Mouse (Mus musculus): Measurements from ENCODE around the gene Nalcn. TPM values are rescaled to one million over a fixed set of nuclear protein-coding genes. Genes with fewer than 3 reads are reported as not detected.

Gene Nalcn
- polyA plus RNA-seq, 1 experiment from 2014 or later, result 3.4 TPM

DNA sequence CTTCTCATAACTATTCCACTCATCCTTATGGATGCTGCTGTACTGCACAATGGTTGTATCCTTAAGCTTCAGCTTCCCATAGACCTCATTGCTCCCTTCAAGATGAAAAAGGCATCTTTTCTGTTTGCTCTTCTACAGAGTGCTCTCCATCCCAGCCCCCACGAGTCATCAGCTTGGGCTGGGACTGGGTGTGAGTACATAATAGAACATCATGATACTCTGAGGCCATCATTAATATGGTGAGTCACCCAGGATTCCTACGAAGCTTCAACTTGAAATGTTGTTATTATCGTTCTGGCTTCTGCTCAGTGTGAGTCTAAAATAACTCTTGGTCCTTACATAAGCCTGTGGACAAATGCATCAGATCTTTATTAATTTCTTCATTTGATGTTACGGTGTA is 314.6 kb downstream of the Nalcn start:
- H3K4me1 ChIP-seq (ENCODE audit: control insufficient read depth, insufficient read depth, low read length), result no peaks in the 10 kb centered on the region
- 81% methylated on average over 4 of the region's 4 CpGs for WGBS
- H3K4me2 ChIP-seq (replicated peaks; ENCODE audit: low read depth, low read length), result no peak overlapping the region
- no peaks in the 10 kb centered on the region for H3K27me3 ChIP-seq (ENCODE audit: control insufficient read depth, insufficient read depth, low read length)
- H3K27ac ChIP-seq (ENCODE audit: low read length), result no peak overlapping the region
- no peak for ATAC-seq (ENCODE audit: insufficient number of reproducible peaks, insufficient read depth, low FRiP score, low read depth)
- no peaks in the 10 kb centered on the region for H3K9me3 ChIP-seq (ENCODE audit: control insufficient read depth, low read depth, low read length)
- no peaks in the 10 kb centered on the region for H3K36me3 ChIP-seq (ENCODE audit: control insufficient read depth, insufficient read depth, low read length)
- no peak overlapping the region for H3K9ac ChIP-seq (replicated peaks; ENCODE audit: low read depth, low read length)
- H3K4me3 ChIP-seq (ENCODE audit: low read depth, low read length), result no peak overlapping the region

DNA sequence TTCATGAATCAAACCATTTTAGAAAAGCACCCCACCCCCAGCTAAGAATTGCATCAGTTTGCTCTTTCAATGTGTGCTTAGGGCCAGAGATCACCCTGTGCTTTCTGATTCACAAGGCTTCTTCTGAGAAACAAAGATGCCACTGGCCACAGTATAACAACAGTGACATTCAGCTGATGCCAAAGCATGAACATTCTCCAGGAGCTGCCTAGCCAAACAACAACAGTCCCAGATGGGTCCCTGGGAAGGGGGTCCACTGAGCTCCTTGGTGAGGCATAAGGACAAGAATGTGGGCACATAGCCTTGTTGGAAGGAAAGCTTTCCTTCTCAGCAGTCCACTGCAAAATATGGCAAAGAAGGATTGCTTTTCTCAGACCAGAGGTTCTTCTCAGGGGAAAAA is 330.9 kb downstream of the Nalcn start:
- H3K36me3 ChIP-seq (ENCODE audit: control insufficient read depth, insufficient read depth, low read length), result no peaks in the 10 kb centered on the region
- ATAC-seq (ENCODE audit: insufficient number of reproducible peaks, insufficient read depth, low FRiP score, low read depth), result no peak
- no peak overlapping the region for H3K27ac ChIP-seq (ENCODE audit: low read length)

DNA sequence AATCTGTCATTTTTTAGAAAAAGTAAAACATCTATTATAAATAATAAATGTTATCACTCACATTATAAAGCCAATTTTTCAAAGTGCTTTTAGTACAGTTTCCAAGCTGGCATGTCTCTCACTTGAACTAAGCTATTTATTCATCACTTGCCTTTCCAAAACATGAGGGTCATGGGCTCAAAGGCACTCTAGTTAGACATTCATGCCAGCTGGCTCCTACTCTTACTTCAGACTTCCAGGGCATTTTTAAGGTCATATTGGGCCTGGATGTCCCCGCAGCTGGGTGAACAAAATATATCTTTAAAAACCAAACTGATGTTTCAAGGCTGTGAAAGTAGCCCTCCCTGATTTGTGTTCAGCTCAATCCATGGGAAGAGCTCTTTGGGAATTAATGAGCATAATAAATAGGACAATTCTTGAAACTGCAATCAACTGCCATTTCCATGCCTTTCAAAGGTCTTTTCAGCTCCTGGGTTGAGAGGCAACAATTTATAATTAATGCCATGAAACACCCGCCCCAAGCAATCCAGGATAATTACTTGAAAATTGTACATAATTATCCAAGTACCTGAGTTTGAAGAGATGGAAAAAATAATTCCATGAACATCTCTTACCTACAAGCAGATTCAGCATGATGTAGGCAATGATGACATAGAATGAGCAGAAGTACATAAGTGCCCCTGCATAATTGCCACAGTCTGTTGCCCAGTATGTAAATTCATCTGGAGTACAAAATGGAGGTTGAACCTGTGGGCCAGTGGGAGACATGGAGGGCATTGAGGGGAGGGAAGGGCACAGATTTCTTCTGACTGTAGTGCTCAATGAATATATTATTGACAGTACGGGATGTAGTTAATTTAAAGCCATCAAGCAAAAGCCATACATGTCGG is 335.6 kb downstream of the Nalcn start:
- Histone ChIP-seq H3K4me3 (ENCODE audit: low read depth, low read length) (no peak overlapping the region), H3K4me2 (replicated peaks; ENCODE audit: low read depth, low read length) (no peak overlapping the region), H3K9ac (replicated peaks; ENCODE audit: low read depth, low read length) (no peak overlapping the region), H3K36me3 (ENCODE audit: control insufficient read depth, insufficient read depth, low read length) (no peaks in the 10 kb centered on the region), H3K9me3 (ENCODE audit: control insufficient read depth, low read depth, low read length) (no peaks in the 10 kb centered on the region), H3K4me1 (ENCODE audit: control insufficient read depth, insufficient read depth, low read length) (no peaks in the 10 kb centered on the region), H3K27ac (ENCODE audit: low read length) (no peak overlapping the region), H3K27me3 (ENCODE audit: control insufficient read depth, insufficient read depth, low read length) (no peaks in the 10 kb centered on the region)
- no peak for ATAC-seq (ENCODE audit: insufficient number of reproducible peaks, insufficient read depth, low FRiP score, low read depth)
- WGBS, result 81% methylated on average over 4 of the region's 4 CpGs

More for the DNA sequence above, 330.9 kb downstream of the Nalcn start:
- Histone ChIP-seq H3K9me3 (ENCODE audit: control insufficient read depth, low read depth, low read length) (no peaks in the 10 kb centered on the region), H3K4me2 (replicated peaks; ENCODE audit: low read depth, low read length) (no peak overlapping the region), H3K27me3 (ENCODE audit: control insufficient read depth, insufficient read depth, low read length) (no peaks in the 10 kb centered on the region), H3K4me1 (ENCODE audit: control insufficient read depth, insufficient read depth, low read length) (no peaks in the 10 kb centered on the region), H3K4me3 (ENCODE audit: low read depth, low read length) (no peak overlapping the region), H3K9ac (replicated peaks; ENCODE audit: low read depth, low read length) (no peak overlapping the region)

DNA sequence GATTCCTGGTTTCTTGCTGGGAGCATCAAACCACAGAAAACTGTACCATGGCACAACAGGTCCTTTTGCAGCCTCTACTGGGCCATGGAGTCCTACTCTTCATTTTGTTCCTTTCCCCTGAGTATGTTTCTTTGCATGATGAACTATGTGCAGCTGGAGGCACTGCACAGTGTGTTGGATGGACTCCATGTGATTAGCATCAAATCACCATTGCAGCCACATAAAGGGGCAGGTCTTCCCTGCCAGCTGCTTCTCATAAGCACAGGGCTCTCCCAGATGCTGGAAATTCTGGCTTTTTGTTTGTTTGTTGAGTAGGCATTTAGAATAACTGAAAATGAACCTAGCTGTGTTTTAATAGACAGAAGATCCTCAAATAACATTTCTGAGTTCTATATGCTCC is 344.8 kb downstream of the Nalcn start:
- no peaks in the 10 kb centered on the region for H3K9me3 ChIP-seq (ENCODE audit: control insufficient read depth, low read depth, low read length)
- ATAC-seq (ENCODE audit: insufficient number of reproducible peaks, insufficient read depth, low FRiP score, low read depth), result no peak
- H3K4me2 ChIP-seq (replicated peaks; ENCODE audit: low read depth, low read length), result no peak overlapping the region
- H3K9ac ChIP-seq (replicated peaks; ENCODE audit: low read depth, low read length), result no peak overlapping the region
- no peak overlapping the region for H3K4me3 ChIP-seq (ENCODE audit: low read depth, low read length)
- no peaks in the 10 kb centered on the region for H3K4me1 ChIP-seq (ENCODE audit: control insufficient read depth, insufficient read depth, low read length)
- H3K27me3 ChIP-seq (ENCODE audit: control insufficient read depth, insufficient read depth, low read length), result no peaks in the 10 kb centered on the region
- H3K36me3 ChIP-seq (ENCODE audit: control insufficient read depth, insufficient read depth, low read length), result no peaks in the 10 kb centered on the region
- no peak overlapping the region for H3K27ac ChIP-seq (ENCODE audit: low read length)

DNA sequence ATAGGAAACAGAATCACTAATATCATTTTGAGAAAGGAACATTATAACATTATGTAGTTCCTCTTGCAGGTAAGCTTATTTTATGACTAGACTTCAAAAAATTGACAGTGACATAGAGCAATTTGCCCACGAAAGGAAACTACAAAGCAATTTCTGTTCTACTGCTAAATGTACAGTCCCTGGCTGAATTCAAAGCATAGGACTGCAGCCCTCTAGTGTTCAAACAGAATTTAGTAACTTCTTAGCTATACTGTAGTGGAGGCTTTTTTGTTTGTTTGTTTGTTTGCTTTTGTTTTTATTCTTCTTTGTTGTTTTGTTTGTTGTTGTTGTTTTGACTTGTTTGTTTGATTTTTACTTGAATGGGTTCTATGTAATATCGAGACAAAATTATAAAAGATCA is 354.8 kb downstream of the Nalcn start:
- Histone ChIP-seq H3K27me3 (ENCODE audit: control insufficient read depth, insufficient read depth, low read length) (no peaks in the 10 kb centered on the region), H3K9ac (replicated peaks; ENCODE audit: low read depth, low read length) (no peak overlapping the region), H3K36me3 (ENCODE audit: control insufficient read depth, insufficient read depth, low read length) (no peaks in the 10 kb centered on the region), H3K4me1 (ENCODE audit: control insufficient read depth, insufficient read depth, low read length) (no peaks in the 10 kb centered on the region), H3K4me3 (ENCODE audit: low read depth, low read length) (no peak overlapping the region), H3K4me2 (replicated peaks; ENCODE audit: low read depth, low read length) (no peak overlapping the region), H3K27ac (ENCODE audit: low read length) (no peak overlapping the region), H3K9me3 (ENCODE audit: control insufficient read depth, low read depth, low read length) (no peaks in the 10 kb centered on the region)
- no peak for ATAC-seq (ENCODE audit: insufficient number of reproducible peaks, insufficient read depth, low FRiP score, low read depth)
- WGBS, result 70% methylated on average over 2 of the region's 2 CpGs

DNA sequence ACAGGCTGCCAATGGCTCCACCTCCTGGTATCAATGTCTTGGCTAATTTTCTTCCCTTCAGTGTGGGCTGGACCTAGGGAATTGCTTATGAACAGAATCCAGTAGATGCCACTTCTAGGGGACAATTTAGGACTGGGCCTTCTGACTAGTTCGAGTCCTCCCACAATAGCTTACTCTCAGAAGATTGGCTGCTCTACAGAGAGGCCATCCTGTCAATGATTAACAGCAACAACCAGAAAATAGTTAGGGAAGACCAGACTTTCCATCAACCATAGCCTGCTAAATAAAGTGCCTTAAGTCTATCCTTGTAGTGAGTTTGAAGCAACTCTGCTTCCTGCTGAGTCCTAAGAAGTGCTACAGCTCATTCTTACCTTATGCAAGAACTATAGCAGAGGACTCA is 386.2 kb downstream of the Nalcn start:
- WGBS, result 58% methylated on average over 1 of the region's 1 CpGs

DNA sequence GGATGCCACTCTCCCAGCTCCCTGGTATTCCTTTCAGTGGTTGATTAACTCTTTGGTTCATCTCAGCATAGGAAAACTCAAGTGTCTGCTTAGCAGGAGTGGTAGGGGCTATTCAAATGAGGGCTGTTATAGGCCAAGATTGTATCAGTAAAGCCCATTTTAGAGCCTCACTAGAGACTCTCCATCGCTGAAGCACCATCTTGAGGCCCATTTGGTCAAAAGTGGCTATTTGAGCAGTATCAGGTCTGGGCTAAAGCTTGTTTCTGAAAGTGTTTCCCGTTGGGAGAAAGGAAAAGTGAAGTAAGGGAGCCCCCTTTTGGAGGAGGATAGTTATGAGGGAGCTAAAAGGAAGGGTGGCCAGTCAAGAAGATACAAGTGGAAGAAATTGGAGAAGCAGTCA is 387.0 kb downstream of the Nalcn start:
- ATAC-seq (ENCODE audit: insufficient number of reproducible peaks, insufficient read depth, low FRiP score, low read depth), result no peak
- H3K36me3 ChIP-seq (ENCODE audit: control insufficient read depth, insufficient read depth, low read length), result no peaks in the 10 kb centered on the region
- H3K4me1 ChIP-seq (ENCODE audit: control insufficient read depth, insufficient read depth, low read length), result no peaks in the 10 kb centered on the region
- 11% methylated on average over 2 of the region's 2 CpGs for WGBS
- H3K9me3 ChIP-seq (ENCODE audit: control insufficient read depth, low read depth, low read length), result no peaks in the 10 kb centered on the region
- H3K27ac ChIP-seq (ENCODE audit: low read length), result no peak overlapping the region
- H3K27me3 ChIP-seq (ENCODE audit: control insufficient read depth, insufficient read depth, low read length), result no peaks in the 10 kb centered on the region
- no peak overlapping the region for H3K4me3 ChIP-seq (ENCODE audit: low read depth, low read length)
- H3K9ac ChIP-seq (replicated peaks; ENCODE audit: low read depth, low read length), result no peak overlapping the region
- no peak overlapping the region for H3K4me2 ChIP-seq (replicated peaks; ENCODE audit: low read depth, low read length)

More for the DNA sequence above, 386.2 kb downstream of the Nalcn start:
- no peak overlapping the region for H3K27ac ChIP-seq (ENCODE audit: low read length)
- no peak for ATAC-seq (ENCODE audit: insufficient number of reproducible peaks, insufficient read depth, low FRiP score, low read depth)
- no peak overlapping the region for H3K9ac ChIP-seq (replicated peaks; ENCODE audit: low read depth, low read length)
- no peak overlapping the region for H3K4me2 ChIP-seq (replicated peaks; ENCODE audit: low read depth, low read length)
- no peaks in the 10 kb centered on the region for H3K27me3 ChIP-seq (ENCODE audit: control insufficient read depth, insufficient read depth, low read length)
- H3K36me3 ChIP-seq (ENCODE audit: control insufficient read depth, insufficient read depth, low read length), result no peaks in the 10 kb centered on the region
- H3K9me3 ChIP-seq (ENCODE audit: control insufficient read depth, low read depth, low read length), result no peaks in the 10 kb centered on the region
- H3K4me3 ChIP-seq (ENCODE audit: low read depth, low read length), result no peak overlapping the region
- no peaks in the 10 kb centered on the region for H3K4me1 ChIP-seq (ENCODE audit: control insufficient read depth, insufficient read depth, low read length)

DNA sequence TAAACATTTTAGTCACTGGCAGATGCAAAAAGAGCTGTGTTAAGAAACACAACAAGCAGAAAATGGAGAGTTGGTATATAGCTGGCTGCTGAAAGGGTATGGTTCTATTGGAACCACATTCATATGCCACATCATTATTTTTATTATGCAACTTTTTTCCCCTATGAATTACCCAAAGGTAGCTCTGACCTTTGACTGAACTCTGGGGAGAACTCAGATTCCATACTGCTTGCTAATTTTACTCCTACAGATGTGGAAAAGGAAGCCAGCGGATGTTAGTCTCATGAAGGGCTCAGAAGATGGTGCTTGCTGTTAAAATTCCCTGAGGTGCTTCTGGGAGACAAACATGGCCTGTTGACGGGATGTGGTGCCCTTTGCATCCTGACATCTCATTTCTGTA is 389.9 kb downstream of the Nalcn start:
- no peak overlapping the region for H3K4me3 ChIP-seq (ENCODE audit: low read depth, low read length)
- no peaks in the 10 kb centered on the region for H3K36me3 ChIP-seq (ENCODE audit: control insufficient read depth, insufficient read depth, low read length)
- no peak overlapping the region for H3K27ac ChIP-seq (ENCODE audit: low read length)
- H3K4me1 ChIP-seq (ENCODE audit: control insufficient read depth, insufficient read depth, low read length), result no peaks in the 10 kb centered on the region
- 58% methylated on average over 2 of the region's 2 CpGs for WGBS
- H3K4me2 ChIP-seq (replicated peaks; ENCODE audit: low read depth, low read length), result no peak overlapping the region
- H3K27me3 ChIP-seq (ENCODE audit: control insufficient read depth, insufficient read depth, low read length), result no peaks in the 10 kb centered on the region
- no peak for ATAC-seq (ENCODE audit: insufficient number of reproducible peaks, insufficient read depth, low FRiP score, low read depth)
- H3K9me3 ChIP-seq (ENCODE audit: control insufficient read depth, low read depth, low read length), result no peaks in the 10 kb centered on the region
- no peak overlapping the region for H3K9ac ChIP-seq (replicated peaks; ENCODE audit: low read depth, low read length)
